ENCODE assay signal across 19 mouse cellular contexts in genomic region chr13:53709062-53709461, GRCm38 (mm10).
DNase-seq lines count a peak whose midpoint lies in the region; ATAC-seq and TF ChIP-seq lines count a peak whose summit lies in the region.
"Had no signal": no experiment of that assay in that cellular context is flagged by ENCODE, and none has a peak within 500 bp of the region (broad histone marks: within the 10 kb centered on the region; RNA-seq: fewer than 3 reads in every experiment).

No protein-coding gene starts in this region.

- no peak for TF ChIP-seq CTCF in hindbrain, postnatal 0 days (IDR thresholded peaks at IDR 0.05; ENCODE audit: low read depth)

- WGBS in hindbrain, postnatal 0 days: 62% methylated on average over 10 of the region's 10 CpGs
- 68% methylated on average over 10 of the region's 10 CpGs for WGBS in hindbrain, embryonic 13.5 days
- WGBS in embryonic facial prominence, embryonic 15.5 days: 21% methylated on average over 10 of the region's 10 CpGs
- WGBS in forebrain, embryonic 14.5 days: 62% methylated on average over 10 of the region's 10 CpGs

- peak; percentile 67 for DNase-seq in hindbrain, postnatal 0 days (ENCODE audit: low spot score)
- DNase-seq in embryo, embryonic 11 days: peak; percentile 46
- peak; percentile 85 for DNase-seq in retina, embryonic 14.5 days (ENCODE audit: low spot score)
- DNase-seq in forebrain, embryonic 14.5 days (ENCODE audit: low spot score): no peak
- DNase-seq in spleen, adult 12 weeks (ENCODE audit: low spot score): no peak
- DNase-seq: adrenal gland, postnatal 25 days; cerebellum, postnatal 36 days; gastrocnemius, postnatal 36 days; heart, postnatal 4 days; kidney, postnatal 10 days; lung, postnatal 10 days; right cerebral cortex, postnatal 4 days; thymus, adult 18-20 months had no signal

- H3K27ac ChIP-seq in hindbrain, postnatal 0 days: no peak overlapping the region
- no peak overlapping the region for H3K27ac ChIP-seq in hindbrain, embryonic 13.5 days
- 0 out of 2 replicates have a peak overlapping the region, but pooled peaks have one; percentile 0 for H3K27ac ChIP-seq in embryonic facial prominence, embryonic 15.5 days (replicated peaks)
- no peak overlapping the region for H3K27ac ChIP-seq in forebrain, embryonic 14.5 days (ENCODE audit: low read depth, low read length)
- H3K27ac ChIP-seq: heart, embryonic 13.5 days; liver, embryonic 15.5 days; midbrain, embryonic 12.5 days had no signal

- H3K36me3 ChIP-seq in hindbrain, postnatal 0 days (ENCODE audit: insufficient read depth, low read length): no peaks in the 10 kb centered on the region
- H3K36me3 ChIP-seq in hindbrain, embryonic 13.5 days: no peaks in the 10 kb centered on the region
- no peaks in the 10 kb centered on the region for H3K36me3 ChIP-seq in embryonic facial prominence, embryonic 15.5 days
- H3K36me3 ChIP-seq in forebrain, embryonic 14.5 days (ENCODE audit: control insufficient read depth, insufficient read depth, low read length): no peaks in the 10 kb centered on the region
- H3K36me3 ChIP-seq: heart, embryonic 13.5 days; liver, embryonic 15.5 days; midbrain, embryonic 12.5 days had no signal

- no peak for ATAC-seq in hindbrain, postnatal 0 days
- ATAC-seq in hindbrain, embryonic 13.5 days (ENCODE audit: low FRiP score): no peak
- peak; percentile 80 for ATAC-seq in embryonic facial prominence, embryonic 15.5 days (ENCODE audit: insufficient number of reproducible peaks, low FRiP score, low TSS enrichment, low read depth)
- ATAC-seq in forebrain, embryonic 14.5 days: no peak
- ATAC-seq: intestine, postnatal 0 days had no signal

- H3K4me1 ChIP-seq in hindbrain, postnatal 0 days (ENCODE audit: insufficient read depth, low read length): no peaks in the 10 kb centered on the region
- no peaks in the 10 kb centered on the region for H3K4me1 ChIP-seq in hindbrain, embryonic 13.5 days (replicated peaks)
- peaks cover 7% of the 10 kb centered on the region for H3K4me1 ChIP-seq in embryonic facial prominence, embryonic 15.5 days
- H3K4me1 ChIP-seq in forebrain, embryonic 14.5 days (ENCODE audit: control insufficient read depth, insufficient read depth, low read length): no peaks in the 10 kb centered on the region
- H3K4me1 ChIP-seq: heart, embryonic 13.5 days; liver, embryonic 15.5 days; midbrain, embryonic 12.5 days had no signal

- H3K27me3 ChIP-seq in hindbrain, postnatal 0 days (ENCODE audit: insufficient read depth, low read length): no peaks in the 10 kb centered on the region
- H3K27me3 ChIP-seq in hindbrain, embryonic 13.5 days: no peaks in the 10 kb centered on the region
- no peaks in the 10 kb centered on the region for H3K27me3 ChIP-seq in embryonic facial prominence, embryonic 15.5 days
- H3K27me3 ChIP-seq in forebrain, embryonic 14.5 days (replicated peaks; ENCODE audit: control insufficient read depth, insufficient read depth, low read length): no peaks in the 10 kb centered on the region
- H3K27me3 ChIP-seq: heart, embryonic 13.5 days; liver, embryonic 15.5 days; midbrain, embryonic 12.5 days had no signal

- H3K9ac ChIP-seq in hindbrain, postnatal 0 days (replicated peaks; ENCODE audit: low read length): no peak overlapping the region
- H3K9ac ChIP-seq in hindbrain, embryonic 13.5 days: no peak overlapping the region
- no peak overlapping the region for H3K9ac ChIP-seq in embryonic facial prominence, embryonic 15.5 days
- H3K9ac ChIP-seq in forebrain, embryonic 14.5 days (ENCODE audit: low read length): no peak overlapping the region
- H3K9ac ChIP-seq: heart, embryonic 13.5 days; liver, embryonic 15.5 days; midbrain, embryonic 12.5 days had no signal

- H3K4me2 ChIP-seq in hindbrain, postnatal 0 days (ENCODE audit: low read depth, low read length): no peak overlapping the region
- H3K4me2 ChIP-seq in hindbrain, embryonic 13.5 days: no peak overlapping the region
- 0 out of 2 replicates have a peak overlapping the region, but pooled peaks have one; percentile 11 for H3K4me2 ChIP-seq in embryonic facial prominence, embryonic 15.5 days (replicated peaks)
- H3K4me2 ChIP-seq in forebrain, embryonic 14.5 days (ENCODE audit: low read length): no peak overlapping the region
- H3K4me2 ChIP-seq: heart, embryonic 13.5 days; liver, embryonic 15.5 days; midbrain, embryonic 12.5 days had no signal

- no peaks in the 10 kb centered on the region for H3K9me3 ChIP-seq in hindbrain, postnatal 0 days (ENCODE audit: low read length)
- H3K9me3 ChIP-seq in hindbrain, embryonic 13.5 days: no peaks in the 10 kb centered on the region
- H3K9me3 ChIP-seq in embryonic facial prominence, embryonic 15.5 days (replicated peaks): no peaks in the 10 kb centered on the region
- no peaks in the 10 kb centered on the region for H3K9me3 ChIP-seq in forebrain, embryonic 14.5 days (replicated peaks; ENCODE audit: control insufficient read depth, low read length)
- H3K9me3 ChIP-seq: heart, embryonic 13.5 days; liver, embryonic 15.5 days; midbrain, embryonic 12.5 days had no signal

- no peak overlapping the region for H3K4me3 ChIP-seq in hindbrain, postnatal 0 days (ENCODE audit: low read length)
- no peak overlapping the region for H3K4me3 ChIP-seq in hindbrain, embryonic 13.5 days
- H3K4me3 ChIP-seq in embryonic facial prominence, embryonic 15.5 days (replicated peaks): no peak overlapping the region
- no peak overlapping the region for H3K4me3 ChIP-seq in forebrain, embryonic 14.5 days (ENCODE audit: low read depth, low read length)
- H3K4me3 ChIP-seq: heart, embryonic 13.5 days; liver, embryonic 15.5 days; midbrain, embryonic 12.5 days had no signal

Comparison
In these comparisons a context has a peak if more than half of its experiments do, and no peak if none do; other contexts are left out.
1. DNase-seq: peak in hindbrain, postnatal 0 days (single experiment), embryo, embryonic 11 days (single experiment) and retina, embryonic 14.5 days (single experiment); none in forebrain, embryonic 14.5 days (single experiment) and spleen, adult 12 weeks (single experiment).